Mouse (Mus musculus) CH12.LX (cell line): Measurements from ENCODE around the gene 1700029P11Rik. TPM values are rescaled to one million over a fixed set of nuclear protein-coding genes. Genes with fewer than 3 reads are reported as not detected.

Experiments
- DNase-seq: peaks from one replicate; pipeline ENCODE4 v3.0.0-alpha.2; 2013; ENCODE audit errors: extremely low read depth
- H3K27ac ChIP-seq: 2 replicates; pipeline ENCODE4 v1.5.1; 2012; ENCODE audit warnings: low read depth, mild to moderate bottlenecking, control low read depth, moderate library complexity; ENCODE audit not compliant: insufficient read depth
- H3K27me3 ChIP-seq: replicated peaks from 2 replicates; pipeline ENCODE3; 2012; ENCODE audit warnings: inconsistent platforms
- H3K36me3 ChIP-seq, 2 experiments: replicated peaks in 1 of 2; 2 replicates each; pipeline versions ENCODE3 to v1.6.1; 2012; ENCODE audit warnings: inconsistent platforms in 1 of 2, low read length in 1 of 2, mild to moderate bottlenecking in 1 of 2, mixed read lengths in 1 of 2, moderate library complexity in 1 of 2; ENCODE audit not compliant: control insufficient read depth in 1 of 2, insufficient read depth in 1 of 2
- H3K4me1 ChIP-seq, 2 experiments: 2 replicates each; pipeline ENCODE4 v1.6.1; 2012; ENCODE audit warnings: inconsistent platforms in 1 of 2, moderate library complexity in 1 of 2; ENCODE audit not compliant: insufficient read depth in 2 of 2, control insufficient read depth in 1 of 2
- H3K4me2 ChIP-seq: 2 replicates; pipeline ENCODE4 v1.6.1; 2012; ENCODE audit warnings: low read depth, mild to moderate bottlenecking, control low read depth; ENCODE audit not compliant: poor library complexity, insufficient read depth, severe bottlenecking
- H3K4me3 ChIP-seq, 3 experiments: fragments of 150-350 bp in 1 of 3; sonication (generic) in 1 of 3; replicated peaks in 1 of 3; 2 replicates each; pipeline versions ENCODE3 to v1.5.1; 2011 to 2012; ENCODE audit warnings: low read depth in 2 of 3, low read length in 2 of 3, mild to moderate bottlenecking in 2 of 3, moderate library complexity in 2 of 3, control low read depth in 1 of 3, improper control_type of control experiment in 1 of 3, inconsistent platforms in 1 of 3, mixed read lengths in 1 of 3; ENCODE audit not compliant: poor library complexity in 1 of 3
- H3K79me2 ChIP-seq: replicated peaks from 2 replicates; pipeline ENCODE4 v1.6.1; 2012; ENCODE audit warnings: mild to moderate bottlenecking, moderate library complexity; ENCODE audit not compliant: control insufficient read depth, poor library complexity, insufficient read depth, severe bottlenecking; ENCODE audit errors: extremely low read depth
- H3K9ac ChIP-seq: 2 replicates; pipeline ENCODE4 v1.6.1; 2012; ENCODE audit warnings: low read depth, mild to moderate bottlenecking, control low read depth, moderate library complexity; ENCODE audit not compliant: insufficient read depth
- H3K9me3 ChIP-seq: replicated peaks from 2 replicates; pipeline ENCODE3; 2012; ENCODE audit warnings: low read length, inconsistent platforms, mixed read lengths
- BHLHE40 ChIP-seq: IDR thresholded peaks from 2 replicates; pipeline ENCODE4 v1.6.1; 2011; ENCODE audit warnings: mild to moderate bottlenecking, low read depth, low read length, improper control_type of control experiment
- CHD1 ChIP-seq: IDR thresholded peaks from 2 replicates; pipeline ENCODE4 v1.6.1; 2012; ENCODE audit warnings: low read depth, low read length, improper control_type of control experiment, inconsistent platforms
- ELF1 ChIP-seq: IDR thresholded peaks from 2 replicates; pipeline ENCODE4 v1.6.1; 2014; ENCODE audit warnings: low read depth, mild to moderate bottlenecking, inconsistent platforms, low read length, improper control_type of control experiment
- EP300 ChIP-seq: IDR thresholded peaks from 2 replicates; pipeline ENCODE4 v1.6.1; 2011; ENCODE audit warnings: low read length, improper control_type of control experiment
- GABPA ChIP-seq: IDR thresholded peaks from 2 replicates; pipeline ENCODE4 v1.6.1; 2012; ENCODE audit warnings: low read depth, low read length, improper control_type of control experiment, inconsistent platforms; ENCODE audit not compliant: insufficient replicate concordance
- HCFC1 ChIP-seq: IDR thresholded peaks from 2 replicates; pipeline ENCODE4 v1.6.1; 2012; ENCODE audit warnings: low read depth, mild to moderate bottlenecking, inconsistent platforms, low read length, improper control_type of control experiment
- JUN ChIP-seq: IDR thresholded peaks from 2 replicates; pipeline ENCODE4 v1.6.1; 2011; ENCODE audit warnings: low read depth, mild to moderate bottlenecking, low read length, improper control_type of control experiment, moderate library complexity; ENCODE audit not compliant: insufficient read depth
- KAT2A ChIP-seq: IDR thresholded peaks from 2 replicates; pipeline ENCODE4 v1.6.1; 2012; ENCODE audit warnings: low read length, improper control_type of control experiment, inconsistent platforms; ENCODE audit not compliant: insufficient replicate concordance
- MAFK ChIP-seq: IDR thresholded peaks from 2 replicates; pipeline ENCODE4 v1.6.1; 2011; ENCODE audit warnings: low read length, improper control_type of control experiment; ENCODE audit not compliant: insufficient replicate concordance
- MEF2A ChIP-seq: IDR thresholded peaks from 2 replicates; pipeline ENCODE4 v1.6.1; 2014; ENCODE audit warnings: low read depth, mild to moderate bottlenecking, inconsistent platforms, low read length, improper control_type of control experiment, borderline replicate concordance
- MXI1 ChIP-seq: IDR thresholded peaks from 2 replicates; pipeline ENCODE4 v1.6.1; 2011; ENCODE audit warnings: mild to moderate bottlenecking, low read depth, low read length, improper control_type of control experiment
- MYC ChIP-seq: IDR thresholded peaks from 2 replicates; pipeline ENCODE4 v1.6.1; 2011; ENCODE audit warnings: low read depth, mild to moderate bottlenecking, improper control_type of control experiment, low read length
- NRF1 ChIP-seq: IDR thresholded peaks from 2 replicates; pipeline ENCODE4 v1.6.1; 2014; ENCODE audit warnings: low read depth, mild to moderate bottlenecking, inconsistent platforms, low read length, improper control_type of control experiment, moderate library complexity
- RCOR1 ChIP-seq: conservative IDR thresholded peaks from 2 replicates; pipeline ENCODE4 v1.6.1; 2012; ENCODE audit warnings: low read depth, mild to moderate bottlenecking, inconsistent platforms, low read length, improper control_type of control experiment
- SIN3A ChIP-seq: IDR thresholded peaks from 2 replicates; pipeline ENCODE4 v1.6.1; 2012; ENCODE audit warnings: low read length, improper control_type of control experiment, inconsistent platforms
- SMC3 ChIP-seq: IDR thresholded peaks from 2 replicates; pipeline ENCODE4 v1.6.1; 2011; ENCODE audit warnings: low read depth, low read length, improper control_type of control experiment
- UBTF ChIP-seq: IDR thresholded peaks from 2 replicates; pipeline ENCODE4 v1.6.1; 2012; ENCODE audit warnings: low read depth, mild to moderate bottlenecking, inconsistent platforms, low read length, improper control_type of control experiment, moderate library complexity
- USF1 ChIP-seq: IDR thresholded peaks from 2 replicates; pipeline ENCODE4 v1.6.1; 2014; ENCODE audit warnings: low read depth, mild to moderate bottlenecking, inconsistent platforms, low read length, improper control_type of control experiment
- ZC3H11A ChIP-seq: IDR thresholded peaks from 2 replicates; pipeline ENCODE4 v1.6.1; 2012; ENCODE audit warnings: low read depth, mild to moderate bottlenecking, inconsistent platforms, low read length, improper control_type of control experiment
- dilution Hi-C: fragments of 300-500 bp; cut with MboI; formaldehyde crosslinking; loops from 2 replicates; pipeline ENCODE4 v1.14.3; 2020; ENCODE audit warnings: low sequenced_read_pairs; ENCODE audit not compliant: extremely low pct_unique_long_range_greater_than_20kb, extremely low pct_ligation_motif_present
- in situ Hi-C: fragments of 300-500 bp; cut with MboI; formaldehyde crosslinking; loops from 3 replicates; pipeline ENCODE4 v1.14.3; 2019; ENCODE audit warnings: low sequenced_read_pairs, low pct_ligation_motif_present, low pct_unique_long_range_greater_than_20kb, mixed read lengths
- polyA plus RNA-seq: library from polyadenylated mRNA; unstranded; fragments of >175 nt; gene quantifications from 2 replicates; pipeline ENCODE4 v1.2.1, GENCODE M21; 2012; ENCODE audit warnings: low read depth; ENCODE audit not compliant: insufficient read length
- total RNA-seq, 2 experiments: library from RNA; depleted of rRNA; stranded (reverse); fragments of 300-350 nt in 1 of 2; fragments of >200 nt in 1 of 2; gene quantifications; 2 replicates each; pipeline ENCODE4 v1.2.3; 2012 to 2014

The 1700029P11Rik gene
- total and polyA plus RNA-seq, 3 experiments, result not detected

DNA sequence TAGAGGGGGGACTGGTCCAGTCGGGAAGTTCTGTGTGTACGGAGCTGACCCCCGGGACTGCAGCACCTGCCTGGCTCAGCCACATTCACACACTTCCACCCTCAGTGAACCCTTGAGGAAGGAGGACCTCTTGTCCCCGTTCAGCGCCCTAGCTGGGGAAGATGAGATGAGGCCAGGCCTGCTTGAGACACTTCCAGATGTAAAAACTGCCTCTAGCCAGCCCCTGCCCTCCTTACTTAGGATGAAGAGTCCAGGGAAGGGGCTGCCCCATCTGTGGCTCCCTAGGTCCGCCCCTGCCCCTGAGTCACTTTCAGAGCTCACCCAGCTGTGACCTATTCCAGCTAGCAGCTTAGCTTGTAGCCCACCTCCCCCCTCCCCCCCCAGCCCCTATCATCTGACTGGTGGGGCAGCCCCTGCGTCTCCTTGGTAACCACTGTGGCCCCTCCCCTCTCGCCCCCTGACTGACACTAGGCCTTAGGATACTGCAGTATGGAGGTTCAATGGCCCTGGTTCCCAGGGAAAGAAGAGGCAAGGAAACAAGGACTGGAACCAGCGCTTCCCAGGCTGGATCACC is 37.1 kb upstream of the 1700029P11Rik start (continued):
- TF ChIP-seq SIN3A, result no peak
- TF ChIP-seq MAFK, result no peak
- 0 out of 2 replicates have a peak, but pooled peaks have one; percentile 37 for TF ChIP-seq MXI1
- no peak for TF ChIP-seq ZC3H11A
- no peak for TF ChIP-seq MYC
- no peak for TF ChIP-seq KAT2A
- no peak for TF ChIP-seq UBTF
- TF ChIP-seq CHD1, result no peak
- no peak for TF ChIP-seq SMC3
- TF ChIP-seq JUN, result no peak
- TF ChIP-seq BHLHE40, result no peak
- TF ChIP-seq GABPA, result no peak
- TF ChIP-seq HCFC1, result no peak
- TF ChIP-seq RCOR1, result no peak

DNA sequence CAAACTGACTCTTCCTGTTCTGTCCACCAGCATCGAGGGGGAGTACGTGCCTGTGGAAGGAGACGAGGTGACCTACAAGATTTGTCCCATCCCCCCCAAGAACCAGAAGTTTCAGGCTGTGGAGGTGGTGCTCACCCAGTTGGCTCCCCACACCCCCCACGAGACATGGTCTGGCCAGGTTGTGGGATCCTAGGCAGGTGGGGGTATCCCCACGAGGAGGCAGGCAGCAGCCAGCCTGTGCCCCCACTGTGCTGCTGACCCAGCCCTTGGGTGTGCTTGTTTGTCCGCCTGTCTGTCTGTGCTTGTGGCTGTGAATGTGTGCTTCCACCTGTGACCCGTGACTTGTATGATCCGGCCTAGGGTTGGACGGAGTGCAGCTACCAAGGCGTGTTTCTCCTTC is 31.3 kb upstream of the 1700029P11Rik start:
- in situ Hi-C loops, result no loop called here
- Histone ChIP-seq H3K79me2 (no peaks in the 10 kb centered on the region), H3K4me3 (no peak overlapping the region), H3K4me2 (no peak overlapping the region), H3K36me3 (peaks cover 36 to 52% of the 10 kb centered on the region in 2 experiments), H3K9ac (no peak overlapping the region), H3K9me3 (peaks cover 5% of the 10 kb centered on the region), H3K27me3 (no peaks in the 10 kb centered on the region), H3K4me1 (peaks cover 13 to 21% of the 10 kb centered on the region in 2 experiments), H3K27ac (no peak overlapping the region)
- no peak for DNase-seq
- dilution Hi-C loops, result no loop called here
- no peak for TF ChIP-seq ZC3H11A
- TF ChIP-seq ELF1, result no peak
- no peak for TF ChIP-seq EP300
- no peak for TF ChIP-seq MEF2A
- no peak for TF ChIP-seq NRF1
- no peak for TF ChIP-seq KAT2A
- no peak for TF ChIP-seq USF1
